Mouse (Mus musculus): ENCODE data around the gene Jam2. TPM values are rescaled to one million over a fixed set of nuclear protein-coding genes. Genes with fewer than 3 reads are reported as not detected.
A peak's percentile ranks its signal among the peaks of the same experiment; 100 is the strongest.

The Jam2 gene
- polyA plus RNA-seq, 1 experiment from 2014 or later, result 8.1 TPM

DNA sequence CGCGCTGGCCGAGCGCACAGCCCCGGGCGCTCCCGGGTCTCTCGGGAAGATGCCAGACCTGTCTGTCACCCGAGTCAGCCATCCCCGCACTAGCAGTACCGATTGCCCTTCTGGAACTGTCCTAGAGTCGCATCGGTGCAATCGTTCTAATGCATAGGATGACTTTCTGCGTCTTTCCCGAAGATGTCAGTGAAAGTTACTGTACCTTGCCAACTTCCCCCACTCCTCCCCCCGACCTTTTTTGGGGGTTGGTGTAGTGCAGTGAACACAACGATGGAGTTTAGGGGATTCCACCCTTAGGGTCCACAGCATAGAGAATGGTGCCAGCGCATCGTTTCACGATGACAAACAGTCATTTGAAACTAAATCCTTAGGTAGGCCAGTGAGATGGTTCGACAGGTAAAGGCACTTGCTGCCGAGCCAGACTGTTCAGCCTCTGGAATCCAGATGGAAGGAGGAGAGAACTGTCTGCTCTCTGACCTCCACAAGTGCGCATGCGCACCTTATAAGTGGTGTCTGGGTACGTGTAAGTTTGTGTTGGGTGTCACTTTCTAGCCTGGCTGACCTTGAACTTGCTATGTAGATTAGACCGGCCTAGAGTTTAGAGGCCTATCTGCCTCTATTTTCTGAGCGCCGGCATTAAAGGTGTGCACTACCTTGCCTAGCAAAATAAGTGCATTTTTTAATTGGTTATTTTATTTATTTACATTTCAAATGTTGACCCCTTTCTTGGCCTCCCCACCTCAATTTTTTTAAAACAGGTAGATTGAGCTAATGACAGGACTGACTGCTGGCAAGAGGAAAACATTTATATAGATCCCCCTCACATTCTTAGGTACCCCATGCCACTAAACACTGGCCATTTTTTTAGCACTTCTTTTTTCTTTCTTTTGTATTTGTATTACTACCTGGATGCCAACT is 62.2 kb downstream of the Jam2 start:
- WGBS (ENCODE audit: insufficient replicate concordance), result 5% methylated on average over 29 of the region's 29 CpGs
- Histone ChIP-seq H3K4me3 (ENCODE audit: low read depth, low read length) (peak overlapping the region; percentile 97), H3K27me3 (ENCODE audit: control insufficient read depth, insufficient read depth, low read length) (no peaks in the 10 kb centered on the region), H3K4me2 (peak overlapping the region; percentile 81), H3K36me3 (ENCODE audit: control insufficient read depth, insufficient read depth, low read length) (peaks cover 8% of the 10 kb centered on the region), H3K4me1 (ENCODE audit: control insufficient read depth, insufficient read depth, low read length) (peaks cover 15% of the 10 kb centered on the region; the same call in 1 of the 2 replicates), H3K27ac (ENCODE audit: low read depth, low read length) (peak overlapping the region; percentile 99), H3K9me3 (replicated peaks; ENCODE audit: control insufficient read depth, low read length) (no peaks in the 10 kb centered on the region), H3K9ac (ENCODE audit: low read depth, low read length) (peak overlapping the region; percentile 99)
- peak; percentile 4; the same call in 1 of the 2 replicates for ATAC-seq (replicated peaks; ENCODE audit: insufficient number of reproducible peaks, low FRiP score, low TSS enrichment)

GRCm38 (mm10) chr16:84838576-84838975 is 64.7 kb downstream of the Jam2 start:
- Histone ChIP-seq H3K4me1 (ENCODE audit: control insufficient read depth, insufficient read depth, low read length) (peaks cover 8% of the 10 kb centered on the region; the same call in 1 of the 2 replicates), H3K4me2 (no peak overlapping the region), H3K36me3 (ENCODE audit: control insufficient read depth, insufficient read depth, low read length) (peaks cover 3% of the 10 kb centered on the region), H3K27me3 (ENCODE audit: control insufficient read depth, insufficient read depth, low read length) (no peaks in the 10 kb centered on the region), H3K9me3 (replicated peaks; ENCODE audit: control insufficient read depth, low read length) (no peaks in the 10 kb centered on the region), H3K4me3 (ENCODE audit: low read depth, low read length) (no peak overlapping the region), H3K9ac (ENCODE audit: low read depth, low read length) (no peak overlapping the region), H3K27ac (ENCODE audit: low read depth, low read length) (no peak overlapping the region)
- no peak for ATAC-seq (replicated peaks; ENCODE audit: insufficient number of reproducible peaks, low FRiP score, low TSS enrichment)
- 81% methylated on average over 2 of the region's 2 CpGs for WGBS (ENCODE audit: insufficient replicate concordance)

- H3K9ac ChIP-seq (ENCODE audit: low read depth, low read length), result no peak overlapping the region
- H3K27me3 ChIP-seq (ENCODE audit: control insufficient read depth, insufficient read depth, low read length), result no peaks in the 10 kb centered on the region
- H3K4me1 ChIP-seq (ENCODE audit: control insufficient read depth, insufficient read depth, low read length), result no peaks in the 10 kb centered on the region
- no peak overlapping the region for H3K4me2 ChIP-seq
- no peak for ATAC-seq (replicated peaks; ENCODE audit: insufficient number of reproducible peaks, low FRiP score, low TSS enrichment)
- H3K36me3 ChIP-seq (ENCODE audit: control insufficient read depth, insufficient read depth, low read length), result peaks cover 20% of the 10 kb centered on the region
- H3K9me3 ChIP-seq (replicated peaks; ENCODE audit: control insufficient read depth, low read length), result no peaks in the 10 kb centered on the region
- no peak overlapping the region for H3K27ac ChIP-seq (ENCODE audit: low read depth, low read length)
- no peak overlapping the region for H3K4me3 ChIP-seq (ENCODE audit: low read depth, low read length)
- 95% methylated on average over 6 of the region's 6 CpGs for WGBS (ENCODE audit: insufficient replicate concordance)
Measured at GRCm38 (mm10) chr16:84853492-84853891, 79.6 kb downstream of the Jam2 start.

DNA sequence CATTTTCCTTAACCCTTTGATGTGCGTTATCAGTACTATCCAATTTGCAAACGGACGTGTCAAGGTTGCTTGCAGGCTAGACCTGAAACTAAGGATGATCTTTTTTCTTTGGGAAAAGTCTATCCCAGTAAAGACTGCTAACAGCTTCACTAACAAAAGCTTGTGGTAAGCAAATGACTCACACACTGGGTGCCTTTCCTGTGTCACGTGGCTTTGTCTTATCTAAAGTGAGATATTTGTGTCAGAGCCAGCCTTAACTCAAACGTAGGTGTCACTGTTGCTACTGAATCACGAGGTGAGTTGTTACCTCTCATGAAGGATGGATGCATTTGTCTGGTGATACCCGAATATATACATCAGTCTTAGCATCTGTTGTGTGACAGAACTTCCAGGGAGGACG is 90.7 kb downstream of the Jam2 start:
- Histone ChIP-seq H3K9ac (ENCODE audit: low read depth, low read length) (no peak overlapping the region), H3K27me3 (ENCODE audit: control insufficient read depth, insufficient read depth, low read length) (no peaks in the 10 kb centered on the region), H3K36me3 (ENCODE audit: control insufficient read depth, insufficient read depth, low read length) (peaks cover 14% of the 10 kb centered on the region; the same call in 1 of the 2 replicates), H3K9me3 (replicated peaks; ENCODE audit: control insufficient read depth, low read length) (no peaks in the 10 kb centered on the region), H3K4me1 (ENCODE audit: control insufficient read depth, insufficient read depth, low read length) (no peaks in the 10 kb centered on the region), H3K4me2 (no peak overlapping the region), H3K27ac (ENCODE audit: low read depth, low read length) (no peak overlapping the region), H3K4me3 (ENCODE audit: low read depth, low read length) (no peak overlapping the region)
- ATAC-seq (replicated peaks; ENCODE audit: insufficient number of reproducible peaks, low FRiP score, low TSS enrichment), result no peak
- 70% methylated on average over 8 of the region's 8 CpGs for WGBS (ENCODE audit: insufficient replicate concordance)

- Histone ChIP-seq H3K27ac (ENCODE audit: low read depth, low read length) (no peak overlapping the region), H3K9ac (ENCODE audit: low read depth, low read length) (no peak overlapping the region), H3K4me1 (ENCODE audit: control insufficient read depth, insufficient read depth, low read length) (no peaks in the 10 kb centered on the region), H3K9me3 (replicated peaks; ENCODE audit: control insufficient read depth, low read length) (no peaks in the 10 kb centered on the region), H3K36me3 (ENCODE audit: control insufficient read depth, insufficient read depth, low read length) (no peaks in the 10 kb centered on the region), H3K4me3 (ENCODE audit: low read depth, low read length) (no peak overlapping the region), H3K27me3 (ENCODE audit: control insufficient read depth, insufficient read depth, low read length) (no peaks in the 10 kb centered on the region), H3K4me2 (no peak overlapping the region)
- no peak for ATAC-seq (replicated peaks; ENCODE audit: insufficient number of reproducible peaks, low FRiP score, low TSS enrichment)
- 78% methylated on average over 8 of the region's 8 CpGs for WGBS (ENCODE audit: insufficient replicate concordance)
Measured at GRCm38 (mm10) chr16:84873805-84874204, 99.9 kb downstream of the Jam2 start.

DNA sequence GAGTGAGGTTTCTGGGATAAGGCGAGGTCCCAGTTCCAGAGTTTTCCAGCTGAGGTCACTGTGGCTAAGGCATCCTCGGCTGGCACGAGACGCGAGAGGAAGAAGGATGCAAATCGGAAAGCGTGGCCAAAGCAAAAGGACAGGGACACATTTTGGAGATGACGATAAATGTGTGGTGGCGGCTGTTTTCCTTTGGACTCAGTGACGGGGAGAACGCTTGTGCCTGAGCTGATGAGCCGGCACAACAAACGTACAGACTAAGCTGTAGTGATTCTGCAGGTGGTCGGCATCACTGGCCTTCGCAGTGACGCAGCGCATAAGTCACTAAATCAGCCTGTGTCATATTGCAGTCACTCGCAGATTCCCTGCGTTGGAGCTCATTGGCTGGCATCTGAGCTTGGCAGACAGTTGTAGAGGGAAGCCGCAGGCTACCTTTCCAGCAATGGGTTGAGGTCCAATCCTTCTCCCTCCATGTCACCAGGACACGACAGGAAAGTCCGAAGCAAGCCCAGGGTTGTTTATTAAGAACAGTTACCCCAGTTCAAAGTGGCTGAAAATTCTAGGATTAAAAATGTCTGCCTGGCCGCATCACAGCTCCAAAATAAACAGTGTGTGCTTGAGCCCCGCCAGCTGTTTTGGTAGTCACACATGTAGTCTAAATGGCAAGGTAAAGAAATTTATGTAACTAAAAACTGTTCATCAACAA is 101.2 kb downstream of the Jam2 start:
- no peaks in the 10 kb centered on the region for H3K27me3 ChIP-seq (ENCODE audit: control insufficient read depth, insufficient read depth, low read length)
- no peaks in the 10 kb centered on the region for H3K4me1 ChIP-seq (ENCODE audit: control insufficient read depth, insufficient read depth, low read length)
- H3K9me3 ChIP-seq (replicated peaks; ENCODE audit: control insufficient read depth, low read length), result no peaks in the 10 kb centered on the region
- no peaks in the 10 kb centered on the region for H3K36me3 ChIP-seq (ENCODE audit: control insufficient read depth, insufficient read depth, low read length)
- no peak overlapping the region for H3K9ac ChIP-seq (ENCODE audit: low read depth, low read length)
- H3K27ac ChIP-seq (ENCODE audit: low read depth, low read length), result no peak overlapping the region
- ATAC-seq (replicated peaks; ENCODE audit: insufficient number of reproducible peaks, low FRiP score, low TSS enrichment), result no peak
- no peak overlapping the region for H3K4me3 ChIP-seq (ENCODE audit: low read depth, low read length)
- 72% methylated on average over 24 of the region's 24 CpGs for WGBS (ENCODE audit: insufficient replicate concordance)
- no peak overlapping the region for H3K4me2 ChIP-seq

Other genes with a start within 250 kb of the Jam2 start
- gene Mrpl39, start 38.4 kb upstream of the Jam2 start, polyA plus RNA-seq (2014; fragmentation: Nextera tagmentation; extraction: Ambion mirVana), result 51.4 and 53.0 TPM in 2 replicates
- gene Gabpa, start 60.8 kb downstream of the Jam2 start, polyA plus RNA-seq (2014; fragmentation: Nextera tagmentation; extraction: Ambion mirVana), result 35.3 and 41.6 TPM in 2 replicates
- 1,388 and 1,414 TPM in 2 replicates for gene Atp5j, start 61.5 kb downstream of the Jam2 start, polyA plus RNA-seq (2014; fragmentation: Nextera tagmentation; extraction: Ambion mirVana)

All from heart, embryonic 11.5 days (tissue).